Mouse (Mus musculus) G1E (cell line): ENCODE results near the gene Ggcx. TPM values are rescaled to one million over a fixed set of nuclear protein-coding genes. Genes with fewer than 3 reads are reported as not detected.
A peak's percentile ranks its signal among the peaks of the same experiment; 100 is the strongest.

Source experiments
- ATAC-seq: 2 replicates; pipeline ENCODE4 v1.8.0; 2016; ENCODE audit warnings: mild to moderate bottlenecking; ENCODE audit not compliant: insufficient number of reproducible peaks, poor library complexity, low FRiP score, severe bottlenecking; ENCODE audit errors: extremely low read depth
- DNase-seq: peaks from one replicate; pipeline ENCODE4 v3.0.0; 2012; ENCODE audit warnings: low spot score
- H3K27me3 ChIP-seq: 2 replicates; pipeline ENCODE4 v1.6.1; 2012; ENCODE audit warnings: mild to moderate bottlenecking, low read length, inconsistent platforms; ENCODE audit not compliant: insufficient read depth
- H3K36me3 ChIP-seq: replicated peaks from 2 replicates; pipeline ENCODE3; 2012; ENCODE audit warnings: mild to moderate bottlenecking, inconsistent platforms
- H3K4me1 ChIP-seq: 2 replicates; pipeline ENCODE4 v1.6.1; 2012; ENCODE audit warnings: low read depth, low read length, inconsistent platforms, mixed read lengths; ENCODE audit not compliant: insufficient read depth
- H3K4me3 ChIP-seq: 2 replicates; pipeline ENCODE4 v1.5.1; 2012; ENCODE audit warnings: low read depth, mild to moderate bottlenecking, inconsistent platforms, low read length, moderate library complexity, mixed read lengths
- H3K9me3 ChIP-seq: replicated peaks from 2 replicates; pipeline ENCODE4 v1.6.1; 2012; ENCODE audit warnings: inconsistent platforms
- CTCF ChIP-seq: IDR thresholded peaks from 2 replicates; pipeline ENCODE4 v1.5.1; 2012; ENCODE audit warnings: low read depth, low read length, inconsistent platforms, mixed read lengths
- GATA1 ChIP-seq: IDR thresholded peaks from 2 replicates; pipeline ENCODE4 v1.6.1; 2012; ENCODE audit warnings: borderline replicate concordance, low read length, inconsistent platforms, mixed read lengths
- GATA2 ChIP-seq: IDR thresholded peaks from 2 replicates; pipeline ENCODE4 v1.6.1; 2012; ENCODE audit warnings: low read depth, low read length, inconsistent platforms, borderline replicate concordance
- POLR2AphosphoS5 ChIP-seq: IDR thresholded peaks from 2 replicates; pipeline ENCODE4 v1.6.1; 2012; ENCODE audit warnings: low read depth, low read length, inconsistent platforms; ENCODE audit not compliant: insufficient replicate concordance
- TAL1 ChIP-seq: conservative IDR thresholded peaks from 2 replicates; pipeline ENCODE4 v1.6.1; 2012; ENCODE audit warnings: low read depth, low read length, inconsistent platforms, mixed read lengths
- polyA plus RNA-seq: library from polyadenylated mRNA; stranded (reverse); fragments of >175 nt; gene quantifications from 2 replicates; pipeline ENCODE4 v1.2.3, GENCODE M21; 2012
- total RNA-seq, 2 experiments: library from RNA; stranded (forward) in 1 of 2; stranded (reverse) in 1 of 2; fragments of 200-1000 nt in 1 of 2; fragments of >200 nt in 1 of 2; fragmentation: Nextera tagmentation in 1 of 2; gene quantifications; 2 replicates each; pipeline ENCODE4 v1.2.3; 2014 to 2017

The Ggcx gene
- total and polyA plus RNA-seq, 3 experiments: 6.5 to 27.8 (median 9.2) TPM

GRCm38 (mm10) chr6:72432153-72432552 is 18.0 kb downstream of the Ggcx start:
- no peak for DNase-seq
- ATAC-seq: no peak
- Histone ChIP-seq H3K27me3 (no peaks in the 10 kb centered on the region), H3K9me3 (no peaks in the 10 kb centered on the region), H3K4me3 (no peak overlapping the region), H3K4me1 (peaks cover 24% of the 10 kb centered on the region), H3K36me3 (peaks cover 83% of the 10 kb centered on the region)
- TF ChIP-seq GATA1: no peak
- TF ChIP-seq POLR2AphosphoS5: no peak
- no peak for TF ChIP-seq CTCF
- TF ChIP-seq GATA2: no peak
- no peak for TF ChIP-seq TAL1

- peaks cover 39% of the 10 kb centered on the region for H3K4me1 ChIP-seq
- DNase-seq: no peak
- H3K9me3 ChIP-seq: no peaks in the 10 kb centered on the region
- H3K27me3 ChIP-seq: no peaks in the 10 kb centered on the region
- H3K4me3 ChIP-seq: peak overlapping the region; percentile 99
- peaks cover 51% of the 10 kb centered on the region for H3K36me3 ChIP-seq
- TF ChIP-seq TAL1 (no peak), GATA1 (no peak), GATA2 (no peak), POLR2AphosphoS5 (peak; percentile 46; the same call in 1 of the 2 replicates)
- no peak for ATAC-seq
Observed at GRCm38 (mm10) chr6:72438226-72438625, 24.1 kb downstream of the Ggcx start.

GRCm38 (mm10) chr6:72438862-72439354 is 24.8 kb downstream of the Ggcx start:
- ATAC-seq (peak; percentile 41; the same call in 1 of the 2 replicates), DNase-seq (peak; percentile 78)
- H3K9me3 ChIP-seq: no peaks in the 10 kb centered on the region
- H3K27me3 ChIP-seq: no peaks in the 10 kb centered on the region
- peak overlapping the region; percentile 99 for H3K4me3 ChIP-seq
- TF ChIP-seq TAL1: no peak
- TF ChIP-seq POLR2AphosphoS5: no peak; the same call in 1 of the 2 replicates
- TF ChIP-seq GATA2: no peak
- TF ChIP-seq GATA1: no peak
- TF ChIP-seq CTCF: no peak
- peaks cover 45% of the 10 kb centered on the region for H3K36me3 ChIP-seq
- peaks cover 39% of the 10 kb centered on the region for H3K4me1 ChIP-seq

- Histone ChIP-seq H3K4me3 (peak within 1 kb of the TSS; percentile 99), H3K9me3 (no peaks in the 10 kb centered on the region), H3K36me3 (peaks cover 40% of the 10 kb centered on the region), H3K4me1 (peaks cover 39% of the 10 kb centered on the region), H3K27me3 (no peaks in the 10 kb centered on the region)
- ATAC-seq (peak; percentile 56), DNase-seq (peak; percentile 96)
- TF ChIP-seq POLR2AphosphoS5 (peak; percentile 96; the same call in 1 of the 2 replicates), GATA2 (no peak), TAL1 (no peak), CTCF (0 out of 2 replicates have a peak, but pooled peaks have one; percentile 11), GATA1 (no peak)
Observed at GRCm38 (mm10) chr6:72439355-72440185, 25.5 kb downstream of the Ggcx start, which contains the start of gene Mat2a. TSS of gene Mat2a (minus strand) at chr6:72439558.

- TF ChIP-seq POLR2AphosphoS5 (no peak), GATA1 (no peak), GATA2 (no peak), CTCF (no peak), TAL1 (no peak)
- peak overlapping the region; percentile 99 for H3K4me3 ChIP-seq
- H3K9me3 ChIP-seq: no peaks in the 10 kb centered on the region
- DNase-seq (no peak), ATAC-seq (no peak)
- H3K27me3 ChIP-seq: peaks cover 5% of the 10 kb centered on the region; the same call in 1 of the 2 replicates
- peaks cover 32% of the 10 kb centered on the region for H3K36me3 ChIP-seq
- H3K4me1 ChIP-seq: peaks cover 35% of the 10 kb centered on the region
Observed at GRCm38 (mm10) chr6:72440186-72440990, 26.3 kb downstream of the Ggcx start.
